Mouse (Mus musculus) mouse trophoblast stem cell (cell line): ENCODE measurements around the gene Ctse.
"Not testable (repeated sequence)": the region's sequence is repeated elsewhere in the genome, so short reads cannot be mapped to it uniquely, and the experiment has no call there.

Source experiments
- in situ Hi-C, 2 experiments: fragments of 300-500 bp; cut with MseI, MboI; formaldehyde crosslinking; loops; 2 replicates in 1 of 2; 3 replicates in 1 of 2; pipeline ENCODE4 v1.15.1; 2025

The Ctse gene

GRCm38 (mm10) chr1:131637791-131638540 lies at the start of gene Ctse:
Ctse (plus strand) TSS chr1:131638306.
- in situ Hi-C loops = no loop called here

DNA sequence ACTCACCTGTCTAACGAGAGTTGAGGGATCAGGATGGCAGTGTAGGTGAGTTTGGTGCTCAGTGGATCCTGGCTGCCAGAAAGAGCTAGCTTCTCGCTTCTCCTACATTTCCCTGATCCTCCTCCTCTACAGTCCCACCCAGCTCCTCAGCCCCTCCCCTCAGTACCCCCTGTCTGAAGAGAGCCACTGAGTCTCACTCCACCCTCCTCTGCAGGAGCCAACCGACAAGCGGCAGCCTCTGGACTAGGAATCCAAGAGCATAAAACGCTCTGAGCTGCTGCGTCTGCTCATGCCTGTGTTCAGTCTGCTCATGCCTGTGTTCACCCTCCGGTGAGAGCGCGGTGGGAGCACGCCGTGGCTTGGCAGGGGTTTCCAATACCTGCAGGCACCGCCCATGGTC lies 39.2 kb upstream of the Ctse start, which contains the start of gene Avpr1b:
Gene Avpr1b, plus strand, starts transcription at position 335 of the 400 bp plus-strand sequence.
- in situ Hi-C loops = no loop called here

DNA sequence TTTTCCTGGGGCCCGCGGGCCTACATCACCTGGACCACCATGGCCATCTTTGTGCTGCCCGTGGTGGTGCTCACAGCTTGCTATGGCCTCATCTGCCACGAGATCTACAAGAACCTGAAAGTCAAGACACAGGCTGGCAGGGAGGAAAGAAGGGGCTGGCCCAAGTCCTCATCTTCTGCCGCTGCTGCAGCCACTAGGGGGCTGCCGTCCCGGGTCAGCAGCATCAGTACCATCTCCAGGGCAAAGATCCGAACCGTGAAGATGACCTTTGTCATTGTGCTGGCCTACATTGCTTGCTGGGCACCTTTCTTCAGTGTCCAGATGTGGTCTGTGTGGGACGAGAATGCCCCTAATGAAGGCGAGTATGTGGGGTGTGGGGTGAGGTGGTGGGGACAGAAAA lies 37.8 kb upstream of the Ctse start:
- in situ Hi-C loops = no loop called here

- in situ Hi-C loops = no loop called here
These were observed 31.4 kb upstream of the Ctse start for GRCm38 (mm10) chr1:131606719-131607118.

GRCm38 (mm10) chr1:131612556-131613155 lies 25.4 kb upstream of the Ctse start:
- in situ Hi-C loops = no loop called here

DNA sequence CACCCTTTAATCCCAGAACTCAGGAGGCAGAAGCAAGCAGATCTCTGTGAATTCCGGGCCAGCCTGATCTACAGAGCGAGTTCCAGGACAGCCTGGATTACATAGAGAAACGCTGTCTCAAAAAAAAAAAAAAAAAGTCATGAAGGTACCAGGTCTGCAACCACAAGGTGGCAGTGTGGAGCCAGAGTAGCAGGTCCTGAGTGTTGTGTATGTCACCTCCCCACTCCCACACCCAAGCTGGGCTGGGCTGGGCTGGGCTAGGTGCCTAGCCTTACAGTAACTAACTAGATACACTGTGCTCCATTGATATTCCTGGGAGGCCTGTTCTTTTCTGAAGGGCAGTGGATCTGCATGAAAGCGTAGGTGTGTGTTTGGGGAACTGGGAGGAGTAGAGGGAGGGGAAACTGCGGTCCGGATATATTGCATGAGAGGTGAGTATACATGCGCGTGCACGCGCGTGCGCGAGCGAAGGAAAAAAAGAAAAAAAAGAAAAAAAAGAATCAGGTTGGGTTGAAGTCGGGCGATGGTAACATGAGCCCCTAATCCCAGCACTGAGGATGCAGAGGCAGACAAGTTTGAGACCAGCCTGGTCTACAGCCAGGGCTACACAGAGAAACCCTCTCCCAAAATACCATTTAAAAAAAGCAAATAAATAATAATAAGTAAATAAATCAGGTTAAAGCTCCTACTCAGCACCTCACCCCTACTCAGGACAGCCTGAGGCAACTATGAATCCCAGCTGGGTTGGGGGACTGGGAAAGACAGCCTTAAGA lies 24.6 kb upstream of the Ctse start:
- in situ Hi-C loops = no loop called here

GRCm38 (mm10) chr1:131614641-131615040 lies 23.5 kb upstream of the Ctse start:
- in situ Hi-C loops = no loop called here

- in situ Hi-C loops = no loop called here
These were observed 22.0 kb upstream of the Ctse start for GRCm38 (mm10) chr1:131616131-131616530.

- in situ Hi-C loops = no loop called here
These were observed 21.4 kb upstream of the Ctse start for GRCm38 (mm10) chr1:131616546-131617220.

GRCm38 (mm10) chr1:131618576-131618975 lies 19.5 kb upstream of the Ctse start:
- in situ Hi-C loops = no loop called here

DNA sequence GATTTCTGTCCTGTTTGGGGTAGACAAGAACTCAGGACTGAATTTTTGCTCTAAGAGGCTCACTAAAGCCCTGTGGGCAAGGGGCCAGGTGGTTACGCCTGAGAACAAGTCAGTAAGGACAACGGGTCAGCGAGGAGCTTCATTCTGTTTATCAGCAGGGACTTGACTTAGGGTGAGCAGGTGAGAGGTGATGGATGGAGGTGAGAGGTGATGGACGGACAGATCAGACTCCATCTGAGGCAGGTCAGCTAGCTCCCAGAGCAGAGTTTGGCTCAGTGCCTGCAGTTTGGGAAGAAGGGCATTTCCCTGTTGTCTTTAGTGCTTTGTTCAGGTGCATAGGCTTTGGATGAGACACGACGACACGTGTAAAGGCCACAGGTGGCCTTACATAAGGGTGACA lies 18.8 kb upstream of the Ctse start:
- in situ Hi-C loops = no loop called here

GRCm38 (mm10) chr1:131623644-131624043 lies 14.5 kb upstream of the Ctse start:
- in situ Hi-C loops = no loop called here

DNA sequence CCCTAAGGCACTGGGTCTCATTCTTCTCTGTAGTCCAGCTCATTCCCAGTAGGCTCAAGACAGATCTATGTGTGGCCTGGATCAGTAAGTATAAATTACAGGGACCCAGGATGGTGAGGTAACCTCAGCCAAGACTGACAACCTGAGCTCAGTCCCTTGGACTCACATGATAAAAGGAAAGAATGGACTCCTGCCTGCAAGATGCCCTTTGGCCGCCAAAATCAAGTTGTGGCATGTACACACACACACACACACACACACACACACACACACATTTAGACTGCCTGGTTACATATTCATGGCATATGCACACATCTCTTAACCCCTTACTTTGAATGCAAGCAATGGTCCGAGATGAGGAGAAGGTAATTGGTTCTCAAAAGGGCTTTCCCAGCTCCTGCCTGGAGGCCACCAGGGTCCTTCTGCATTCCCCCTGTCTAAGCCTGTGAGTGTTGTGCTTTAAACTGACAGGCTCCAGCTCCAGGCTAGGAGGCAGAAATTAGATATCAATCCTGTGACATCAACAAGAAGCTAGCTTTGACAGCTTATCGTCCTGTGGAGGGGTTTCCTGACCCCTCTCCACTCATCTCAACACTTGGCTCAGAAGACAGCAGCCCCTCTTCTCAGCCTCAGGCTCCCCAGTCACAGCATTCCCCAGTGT lies 13.8 kb upstream of the Ctse start:
- in situ Hi-C loops = no loop called here

DNA sequence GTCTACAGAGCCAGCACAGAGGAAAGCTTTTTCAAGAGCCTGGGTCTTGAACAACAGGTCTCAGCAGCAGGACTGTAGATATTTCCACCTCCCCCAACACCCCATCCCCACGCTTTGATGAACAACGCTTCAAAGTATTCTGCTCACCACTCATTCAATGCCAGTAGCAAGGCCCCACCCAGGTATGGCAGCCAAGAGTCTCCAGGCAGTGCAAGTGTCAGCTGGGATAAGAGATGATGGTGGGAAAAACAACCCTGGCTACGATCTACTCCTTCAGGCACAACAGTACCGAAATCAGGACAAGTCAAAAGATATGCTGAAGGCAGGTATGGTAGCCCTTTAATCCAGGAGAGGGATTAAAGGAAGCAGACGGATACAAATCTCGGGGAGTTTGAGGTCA lies 11.9 kb upstream of the Ctse start:
- in situ Hi-C loops = no loop called here

DNA sequence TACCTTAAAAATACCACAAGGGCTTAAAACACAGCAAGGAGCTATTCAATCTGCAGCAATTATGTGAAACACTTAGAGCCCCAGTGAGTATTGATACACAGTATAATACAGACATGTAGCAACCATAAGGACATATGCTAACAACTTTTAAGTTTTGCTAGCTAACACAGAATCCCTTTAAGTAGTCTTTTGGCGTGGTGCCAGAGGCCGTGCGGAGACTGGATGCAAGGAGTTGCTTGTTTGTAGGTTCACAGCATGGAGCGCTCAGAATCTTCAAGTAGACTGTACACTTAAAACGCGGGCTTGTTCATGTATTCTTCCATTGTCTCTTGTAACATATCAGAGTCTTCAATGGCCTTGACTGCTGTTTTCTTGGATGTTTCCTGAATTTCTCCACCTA lies 5.9 kb upstream of the Ctse start:
- in situ Hi-C loops = not testable (repeated sequence)

GRCm38 (mm10) chr1:131634495-131634894 lies 3.6 kb upstream of the Ctse start:
- in situ Hi-C loops = no loop called here

DNA sequence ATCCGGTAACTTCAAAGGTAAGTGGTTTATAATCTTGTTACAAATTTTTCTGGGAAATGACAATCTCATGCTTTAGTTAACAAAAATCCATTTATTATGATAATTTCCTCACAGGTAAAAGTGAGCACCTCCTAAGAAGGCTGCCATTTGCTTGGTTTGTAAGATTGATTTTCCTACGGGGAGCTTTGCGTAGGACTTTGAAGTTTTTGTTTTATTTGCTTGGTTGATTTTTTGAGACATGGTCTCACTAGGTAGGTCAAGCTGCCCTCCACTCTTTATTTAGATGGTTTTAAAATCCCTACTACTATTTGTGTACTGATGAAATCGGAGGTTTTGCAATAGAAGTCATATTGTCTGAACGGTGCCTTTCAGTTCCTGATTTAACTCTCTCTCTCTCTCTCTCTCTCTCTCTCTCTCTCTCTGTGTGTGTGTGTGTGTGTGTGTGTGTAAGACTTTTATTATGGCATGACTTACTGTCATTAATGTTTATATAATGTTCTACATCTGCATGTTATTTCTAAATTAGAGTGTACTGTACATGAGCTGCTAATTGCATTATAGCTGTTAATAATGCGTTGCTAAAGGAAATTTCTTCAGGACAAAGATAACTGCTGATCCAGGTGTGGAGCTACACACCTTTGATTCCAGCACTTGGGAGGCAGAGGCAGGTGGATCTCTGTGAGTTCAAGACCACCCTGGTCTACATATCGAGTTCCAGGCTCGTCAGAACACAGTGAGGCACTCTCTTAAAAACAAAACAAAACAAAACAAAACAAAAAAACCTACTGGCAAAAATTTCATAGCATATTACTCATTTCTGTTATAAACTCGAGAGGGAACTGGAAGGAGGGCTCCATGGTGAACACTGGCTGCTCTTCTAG lies 675 bp downstream of the Ctse start:
- in situ Hi-C loops = no loop called here

DNA sequence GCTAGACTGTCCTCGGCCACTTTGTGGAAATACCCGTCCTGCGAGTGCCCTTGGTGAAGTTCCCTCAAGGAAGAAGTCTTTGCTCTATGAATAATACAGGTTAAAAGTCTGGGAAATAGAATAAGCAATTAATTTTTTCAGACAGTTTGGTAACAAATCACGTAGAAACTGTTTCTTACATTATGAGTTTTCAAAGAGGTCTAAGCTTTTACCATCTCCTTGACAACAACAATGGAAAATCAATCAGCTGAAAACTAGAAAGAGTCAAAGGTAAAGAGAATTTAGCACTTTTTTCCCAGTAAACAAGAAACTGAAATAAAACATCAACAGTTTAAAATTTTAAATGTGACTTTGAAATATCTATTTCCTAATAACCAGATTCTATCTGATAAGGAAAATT lies 2.0 kb downstream of the Ctse start:
- in situ Hi-C loops = no loop called here

GRCm38 (mm10) chr1:131641565-131641964 lies 3.5 kb downstream of the Ctse start:
- in situ Hi-C loops = no loop called here

DNA sequence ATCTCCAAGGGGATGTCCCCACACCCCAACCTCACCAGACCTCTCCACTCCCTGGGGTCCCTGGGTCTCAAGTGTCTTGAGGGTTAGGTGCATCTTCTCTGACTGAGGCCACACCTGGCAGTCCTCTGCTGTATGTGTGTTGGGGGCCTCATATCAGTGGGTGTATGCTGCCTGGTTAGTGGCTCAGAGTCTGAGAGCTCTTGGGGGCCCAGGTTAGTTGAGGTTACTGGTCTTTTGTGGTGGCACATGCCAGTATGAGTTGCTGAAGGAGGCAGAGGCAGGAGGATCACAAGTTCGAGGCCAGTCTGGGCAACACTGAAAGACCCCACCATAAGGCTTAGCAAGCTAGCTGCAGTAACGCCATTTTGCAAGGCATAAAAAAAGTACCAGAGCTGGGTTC lies 4.1 kb downstream of the Ctse start:
- in situ Hi-C loops = no loop called here
